Mouse (Mus musculus): Measurements from ENCODE around the gene 1700018F24Rik.
"Not testable (repeated sequence)": the region's sequence is repeated elsewhere in the genome, so short reads cannot be mapped to it uniquely, and the experiment has no call there.

Gene 1700018F24Rik

DNA sequence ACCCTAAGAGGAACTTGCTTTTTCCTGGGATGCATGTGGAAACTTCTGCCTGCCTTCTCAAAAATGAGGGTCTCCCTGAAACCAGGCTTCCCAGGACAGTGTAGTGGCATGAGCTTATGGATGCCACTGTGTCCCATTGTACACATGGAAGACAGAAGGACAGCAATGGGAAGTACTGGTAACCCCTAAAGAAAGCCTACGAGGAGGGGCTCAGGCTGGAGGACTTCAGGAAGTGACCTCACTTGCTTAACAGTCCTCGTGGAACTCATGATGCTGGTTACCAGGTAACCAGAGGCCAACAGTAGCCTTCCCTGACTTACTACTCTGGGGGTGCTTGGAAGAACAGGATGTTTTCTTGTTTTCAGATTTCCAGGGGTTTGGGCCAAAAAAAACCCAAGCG lies at the start of gene 1700018F24Rik:
Gene 1700018F24Rik (plus strand): TSS at position 301 of the 400 bp plus-strand sequence.
- not testable (repeated sequence) for DNase-seq

GRCm38 (mm10) chr5:144998491-144998890 lies 44.3 kb upstream of the 1700018F24Rik start:
- no peak for DNase-seq

GRCm38 (mm10) chr5:145003362-145003761 lies 39.4 kb upstream of the 1700018F24Rik start:
- DNase-seq: no peak

- no peak for DNase-seq
Observed at GRCm38 (mm10) chr5:145004495-145004894, 38.3 kb upstream of the 1700018F24Rik start.

GRCm38 (mm10) chr5:145005596-145005995 lies 37.2 kb upstream of the 1700018F24Rik start:
- no peak for DNase-seq

DNA sequence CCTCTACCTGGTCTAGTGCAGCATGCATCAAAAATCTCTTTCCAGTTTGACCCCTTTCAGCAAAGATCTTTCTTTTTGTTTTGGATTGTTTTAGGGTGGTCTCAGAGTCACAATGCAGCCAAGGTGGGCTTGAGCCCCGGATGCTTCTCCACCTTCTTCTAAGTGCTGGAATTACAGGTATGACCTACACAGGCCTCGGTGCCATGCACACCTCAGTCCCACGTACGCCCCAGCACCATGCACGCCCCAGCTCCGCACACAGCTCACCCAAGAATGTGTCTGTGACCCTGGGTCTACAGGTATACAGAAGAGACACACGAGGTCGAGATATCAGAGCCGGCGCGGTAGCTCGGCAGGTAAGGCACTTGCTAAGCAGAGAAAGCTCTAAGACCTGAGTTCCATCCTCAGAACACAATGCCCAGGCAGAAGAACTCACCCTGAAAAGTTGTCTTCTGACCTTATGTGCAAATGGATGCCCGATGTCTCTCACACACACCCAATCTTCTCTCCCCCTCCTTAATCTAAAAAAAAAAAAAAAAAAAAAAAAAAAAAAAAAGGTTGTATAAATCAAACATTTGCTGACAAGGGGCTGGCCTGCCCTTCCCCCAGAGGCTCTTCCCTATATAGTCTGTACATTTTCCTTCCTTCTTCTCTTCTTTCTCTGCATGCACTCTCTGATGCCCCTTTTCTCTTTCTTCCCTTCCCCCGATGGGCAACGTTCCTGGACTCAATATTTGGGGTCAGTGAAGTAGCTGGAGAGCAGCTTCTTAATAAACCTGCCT lies 33.7 kb upstream of the 1700018F24Rik start:
- DNase-seq: no peak

DNA sequence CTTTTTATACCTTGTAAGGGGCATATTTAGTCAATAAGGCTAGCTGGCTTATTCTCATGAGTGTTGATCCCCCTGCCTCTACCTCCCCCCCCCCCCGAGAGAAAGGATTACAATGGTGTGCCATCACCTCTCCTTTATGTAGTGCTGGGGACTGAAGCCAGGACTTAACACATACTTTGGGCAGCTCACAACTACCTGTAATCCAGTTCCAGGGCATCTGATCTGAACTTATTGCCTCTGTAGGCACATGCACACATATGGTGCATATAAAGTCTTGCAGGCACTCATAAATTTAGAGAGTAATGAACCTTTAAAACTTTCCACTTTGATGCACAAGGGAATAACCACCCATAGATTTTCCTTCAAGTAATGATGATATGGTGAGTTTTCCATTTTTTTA lies 28.5 kb upstream of the 1700018F24Rik start:
- no peak for DNase-seq

DNA sequence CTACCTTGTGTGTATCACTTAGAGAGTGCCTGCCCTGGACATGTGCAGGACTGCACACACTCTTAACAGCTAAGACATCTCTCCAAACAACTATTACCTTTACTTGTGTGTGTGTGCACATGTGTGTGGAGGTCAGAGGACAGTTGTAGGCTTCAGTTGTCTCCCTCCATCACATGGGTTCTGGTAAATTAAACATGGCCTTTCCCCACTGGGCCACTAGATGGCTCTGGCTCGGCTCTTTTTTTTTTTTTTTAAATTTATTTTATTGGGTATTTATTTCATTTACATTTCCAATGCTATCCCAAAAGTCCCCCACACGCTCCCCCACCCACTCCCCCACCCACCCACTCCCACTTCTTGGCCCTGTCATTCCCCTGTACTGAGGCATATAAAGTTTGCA lies 26.0 kb upstream of the 1700018F24Rik start:
- not testable (repeated sequence) for DNase-seq

DNA sequence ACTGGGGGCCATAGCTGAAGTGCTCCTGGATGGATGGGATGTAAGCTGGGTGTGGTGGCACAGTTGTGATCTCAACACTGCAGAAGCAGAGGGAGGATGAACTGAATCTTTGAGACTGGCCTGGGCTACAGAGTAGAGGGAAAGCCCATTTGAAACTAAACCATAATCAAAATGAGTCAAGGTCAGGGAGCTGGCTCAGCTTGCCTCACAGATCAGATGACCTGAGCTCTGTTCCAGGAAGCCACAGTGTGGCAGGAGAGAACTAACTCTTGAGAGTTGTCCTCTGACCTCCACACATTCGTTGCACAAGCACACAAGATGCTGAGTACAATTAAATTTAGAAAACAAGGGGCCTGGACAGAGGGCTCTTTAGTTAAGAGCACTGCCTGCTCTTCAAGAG lies 22.5 kb upstream of the 1700018F24Rik start:
- not testable (repeated sequence) for DNase-seq

- not testable (repeated sequence) for DNase-seq
Observed at GRCm38 (mm10) chr5:145020712-145021111, 22.1 kb upstream of the 1700018F24Rik start.

GRCm38 (mm10) chr5:145030476-145030875 lies 12.3 kb upstream of the 1700018F24Rik start:
- not testable (repeated sequence) for DNase-seq

DNA sequence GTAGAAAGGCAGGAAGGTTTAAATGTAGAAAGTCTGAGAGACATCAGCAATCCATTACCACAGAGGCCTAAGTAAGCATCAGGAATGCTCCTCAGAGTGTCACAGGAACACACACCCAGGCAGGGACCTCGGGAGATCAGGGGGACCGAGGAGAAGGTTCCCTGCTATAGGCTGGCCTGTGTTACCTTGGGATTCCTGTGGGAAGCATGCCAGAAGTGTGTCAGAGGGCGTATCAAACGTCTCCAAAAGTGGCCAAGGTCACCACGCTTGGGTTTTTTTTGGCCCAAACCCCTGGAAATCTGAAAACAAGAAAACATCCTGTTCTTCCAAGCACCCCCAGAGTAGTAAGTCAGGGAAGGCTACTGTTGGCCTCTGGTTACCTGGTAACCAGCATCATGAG lies 10.4 kb upstream of the 1700018F24Rik start, which contains the start of gene Gm4871:
Gene Gm4871 (minus strand): TSS at position 364 of the 400 bp plus-strand sequence.
- DNase-seq: not testable (repeated sequence)

- no peak for DNase-seq
Observed at GRCm38 (mm10) chr5:145041628-145042027, 1.2 kb upstream of the 1700018F24Rik start.

DNA sequence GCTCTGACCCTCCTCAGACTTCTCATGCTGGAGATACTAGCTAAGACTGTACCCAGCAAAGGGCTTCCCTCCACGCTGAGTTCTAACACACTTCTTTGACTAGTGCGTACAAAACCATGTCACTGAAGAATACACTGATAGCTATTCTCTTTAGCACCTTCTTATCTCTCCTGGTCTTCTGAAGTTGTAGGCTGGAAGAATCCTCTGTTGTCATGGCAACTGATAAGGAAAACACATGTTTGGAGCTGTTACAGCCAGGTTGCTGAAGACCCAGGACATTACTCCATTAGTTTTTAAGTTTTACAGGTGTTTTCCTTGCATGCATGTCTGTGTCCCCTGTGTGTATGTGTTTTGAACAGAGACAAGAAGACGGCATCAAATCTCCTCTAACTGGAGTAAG lies 11.4 kb downstream of the 1700018F24Rik start:
- not testable (repeated sequence) for DNase-seq

- DNase-seq: no peak
Observed at GRCm38 (mm10) chr5:145057907-145058306, 15.1 kb downstream of the 1700018F24Rik start.

DNA sequence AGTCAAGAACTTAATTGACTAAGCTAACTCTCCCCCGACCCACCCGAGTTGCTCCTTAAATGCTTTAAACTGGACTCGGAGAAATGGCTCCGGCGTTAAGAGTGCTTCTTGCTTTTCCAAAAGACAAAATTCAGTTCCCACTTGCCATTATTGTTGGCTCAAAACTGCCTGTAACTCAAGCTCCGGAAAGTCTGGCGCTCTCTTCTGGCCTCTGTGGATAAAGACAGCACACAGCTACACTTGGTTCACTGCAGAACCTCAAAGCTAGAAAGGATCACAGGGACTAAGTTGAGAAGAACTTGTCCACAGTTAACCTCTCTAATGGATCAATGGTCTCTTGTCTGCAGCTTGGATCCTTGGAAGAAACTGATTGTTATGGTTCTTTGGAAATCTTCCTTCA lies 15.9 kb downstream of the 1700018F24Rik start:
- no peak for DNase-seq

DNA sequence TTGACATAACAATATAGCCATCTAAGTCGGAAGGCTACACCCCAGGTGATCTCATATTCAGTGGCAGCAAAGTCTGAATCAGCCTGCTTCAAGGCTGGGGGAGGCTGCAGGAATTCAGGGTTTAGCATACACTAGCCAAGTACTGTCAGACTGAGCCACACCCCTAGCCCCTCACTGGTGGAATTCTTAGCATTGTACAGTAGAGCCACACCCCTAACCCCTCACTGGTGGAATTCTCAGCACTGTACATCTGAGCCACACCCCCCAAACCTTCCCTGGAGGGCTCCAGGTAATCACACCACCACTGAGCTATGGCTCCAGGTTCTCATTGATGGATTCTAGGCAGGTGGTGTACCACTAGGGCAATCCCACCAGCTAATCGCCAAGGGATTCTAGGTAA lies 16.7 kb downstream of the 1700018F24Rik start:
- DNase-seq: no peak

DNA sequence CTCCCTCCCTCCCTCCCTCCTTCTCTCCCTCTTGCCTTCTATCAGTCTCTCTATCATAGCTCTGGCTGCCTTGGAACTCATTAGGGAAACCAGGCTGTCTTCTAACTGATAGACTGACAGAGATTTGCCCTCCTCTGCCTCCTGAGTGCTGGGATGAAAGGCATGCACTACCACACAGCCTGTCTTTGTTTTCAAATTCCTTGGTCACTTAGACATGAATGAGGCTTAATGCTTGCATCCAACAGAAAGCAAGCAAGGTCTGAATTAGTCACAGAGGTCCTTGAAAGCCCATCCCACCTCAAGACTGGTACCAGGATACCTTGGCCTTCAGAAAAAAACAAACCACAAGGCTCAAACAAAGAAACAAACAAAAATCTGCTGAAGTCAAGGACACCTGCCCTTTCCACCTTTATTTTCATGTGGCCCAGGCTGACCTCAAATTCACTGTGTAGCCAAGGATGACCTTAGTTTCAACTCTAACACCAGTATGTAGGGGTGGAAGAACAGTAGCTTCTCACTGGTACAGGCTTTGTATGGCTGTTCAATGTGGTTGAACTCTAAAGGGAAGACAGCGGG lies 22.1 kb downstream of the 1700018F24Rik start:
- no peak for DNase-seq

DNA sequence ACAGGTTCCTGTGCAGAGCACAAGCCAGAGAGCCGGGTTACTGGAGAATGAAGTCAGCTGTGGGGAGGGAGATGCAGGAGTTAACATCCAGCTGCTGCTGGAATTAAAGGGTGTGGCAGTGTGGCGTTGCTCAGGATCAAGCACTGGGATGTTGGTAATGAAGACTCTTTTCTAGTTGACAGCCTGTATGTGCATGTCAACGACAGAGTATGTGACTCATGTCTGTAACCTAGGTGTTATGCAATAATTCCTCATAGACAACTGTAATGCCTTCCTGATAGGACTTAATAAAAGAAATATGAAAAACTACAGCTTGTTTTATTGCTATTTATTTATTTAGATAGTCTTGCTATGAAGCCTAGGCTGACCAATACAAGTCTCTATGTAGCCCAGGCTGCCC lies 26.1 kb downstream of the 1700018F24Rik start:
- DNase-seq: no peak

DNA sequence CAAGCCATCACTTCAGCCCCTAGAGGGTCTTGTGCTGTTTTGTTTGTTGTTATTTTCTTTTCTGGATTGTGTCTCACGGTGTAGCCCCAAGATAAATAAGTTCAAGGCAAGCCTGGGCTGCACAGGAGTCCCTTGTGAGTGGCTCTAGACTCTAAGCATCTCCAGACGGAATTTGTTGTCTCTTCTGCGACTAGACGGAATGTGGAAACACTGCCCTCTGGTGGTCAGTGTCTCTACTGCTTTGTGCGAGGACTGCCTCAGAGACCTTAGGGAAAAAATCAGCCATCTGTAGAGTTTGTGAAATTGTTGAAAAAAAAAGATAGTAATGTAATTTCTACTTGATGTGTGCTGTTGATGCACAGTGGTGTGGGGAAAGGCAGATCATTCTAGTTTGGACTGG lies 26.9 kb downstream of the 1700018F24Rik start:
- DNase-seq: peak; percentile 61 to 68

DNA sequence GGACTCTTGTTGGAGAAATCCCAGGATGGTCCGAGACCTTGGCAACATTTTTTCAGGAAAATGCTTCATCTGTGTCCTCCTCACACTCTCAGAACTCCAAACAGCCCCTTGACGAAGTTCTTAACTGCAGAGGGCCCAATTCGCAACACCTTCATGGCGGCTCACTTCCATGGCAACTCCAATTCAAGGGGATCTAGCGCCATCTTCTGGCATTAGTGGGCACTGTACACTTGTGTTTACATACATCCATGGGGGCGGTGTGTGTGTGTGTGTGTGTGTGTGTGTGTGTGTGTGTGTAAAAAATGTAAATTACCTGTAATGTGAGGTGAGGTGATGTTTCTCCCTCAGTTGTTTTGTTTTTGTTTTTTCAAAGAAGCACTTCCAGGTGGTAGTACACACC lies 28.6 kb downstream of the 1700018F24Rik start:
- DNase-seq: no peak

- no peak for DNase-seq
Observed at GRCm38 (mm10) chr5:145075081-145075480, 32.3 kb downstream of the 1700018F24Rik start.

DNA sequence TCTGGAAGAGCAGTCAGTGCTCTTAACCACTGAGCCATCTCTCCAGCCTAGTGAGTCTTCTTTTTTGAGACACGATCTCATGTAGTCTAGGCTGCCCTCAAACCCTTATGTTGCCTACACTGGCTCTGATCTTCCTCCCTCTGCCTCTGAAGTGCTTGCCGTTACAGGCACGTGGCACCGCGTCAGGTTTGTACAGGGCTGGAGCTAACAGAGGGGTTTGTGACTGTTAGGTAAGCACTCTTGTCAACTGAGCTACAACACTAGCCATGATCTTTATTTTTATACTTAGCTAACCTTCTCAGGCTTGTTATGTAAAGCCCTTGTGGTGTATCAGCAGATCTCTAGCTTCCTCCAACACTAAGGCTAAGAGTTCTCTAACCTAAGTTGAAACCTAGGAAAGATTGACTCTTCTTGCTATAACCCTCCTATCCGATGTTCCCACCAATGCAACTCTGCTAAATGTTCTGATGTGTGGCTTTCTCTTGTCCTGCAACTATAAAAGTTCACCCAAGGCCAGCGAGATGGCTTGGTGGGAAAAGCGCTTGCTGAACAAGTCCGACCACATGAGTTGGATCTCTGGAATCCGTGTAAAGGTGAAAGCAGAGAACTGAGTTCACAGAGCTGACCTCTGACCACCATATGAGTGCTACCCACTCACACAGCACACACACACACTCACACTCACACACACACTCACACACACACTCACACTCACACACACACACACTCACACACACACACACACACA lies 39.2 kb downstream of the 1700018F24Rik start:
- DNase-seq: peak; percentile 66 to 76

Measured in lung, adult 18-20 months (tissue).